Mouse (Mus musculus): ENCODE data around the gene Ankmy2.

DNA sequence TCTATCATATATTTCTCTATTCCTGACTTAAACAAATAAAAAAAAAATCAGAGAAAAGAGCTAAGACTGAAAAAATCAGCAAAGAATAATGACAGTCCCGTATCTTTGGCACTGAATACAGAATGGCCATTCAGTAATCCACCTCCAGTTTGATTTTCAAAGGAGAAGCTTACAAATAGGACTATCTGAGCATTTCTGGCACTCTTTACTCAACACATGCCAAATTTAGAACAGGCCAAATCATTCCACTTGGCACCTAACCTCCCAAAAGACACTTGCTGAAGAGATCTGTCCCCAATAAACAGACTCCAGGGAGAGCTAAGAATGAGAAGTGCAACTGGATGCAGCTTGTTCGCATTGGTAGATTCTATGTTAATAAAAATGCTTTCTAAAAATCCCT is 6.6 kb upstream of the Ankmy2 start:
- TF ChIP-seq CTCF (IDR thresholded peaks at IDR 0.05) = no peak
- no peak for TF ChIP-seq POLR2A (IDR thresholded peaks at IDR 0.05; ENCODE audit: insufficient read depth, low read depth, low read length)
- TF ChIP-seq EP300 (IDR thresholded peaks at IDR 0.05; ENCODE audit: insufficient read depth, low read depth, low read length) = no peak
